Mouse (Mus musculus): ENCODE measurements around the gene Chst12.

GRCm38 (mm10) chr5:140517159-140517920 is 12.0 kb downstream of the Chst12 start:
- TF ChIP-seq POLR2A (IDR thresholded peaks at IDR 0.05; ENCODE audit: borderline replicate concordance, insufficient read depth, low read length) (no peak), CTCF (IDR thresholded peaks at IDR 0.05; ENCODE audit: borderline replicate concordance, insufficient read depth, low read depth, low read length) (no peak)

All from cerebellum, adult 2 months (tissue).